Mouse (Mus musculus): ENCODE results near the gene Rprd1b.

- no peak for TF ChIP-seq CTCF (conservative IDR thresholded peaks at IDR 0.05; ENCODE audit: insufficient read depth, insufficient read length, low read depth, low read length)
- TF ChIP-seq POLR2A (IDR thresholded peaks at IDR 0.05; ENCODE audit: low read depth, low read length): no peak
Observed at GRCm38 (mm10) chr2:158139628-158140027, 111.3 kb downstream of the Rprd1b start.

All from kidney, adult 2 months (tissue).